Mouse (Mus musculus) neutrophil, adult 83 days (primary cell): ENCODE data around the gene Rhox3h. TPM values are rescaled to one million over a fixed set of nuclear protein-coding genes. Genes with fewer than 3 reads are reported as not detected.

Experiments
- total RNA-seq, 2 experiments: library from RNA; stranded (reverse); gene quantifications; one replicate each; pipeline ENCODE4 v1.2.4; 2023

Rhox3h gene
- not detected for total RNA-seq

DNA sequence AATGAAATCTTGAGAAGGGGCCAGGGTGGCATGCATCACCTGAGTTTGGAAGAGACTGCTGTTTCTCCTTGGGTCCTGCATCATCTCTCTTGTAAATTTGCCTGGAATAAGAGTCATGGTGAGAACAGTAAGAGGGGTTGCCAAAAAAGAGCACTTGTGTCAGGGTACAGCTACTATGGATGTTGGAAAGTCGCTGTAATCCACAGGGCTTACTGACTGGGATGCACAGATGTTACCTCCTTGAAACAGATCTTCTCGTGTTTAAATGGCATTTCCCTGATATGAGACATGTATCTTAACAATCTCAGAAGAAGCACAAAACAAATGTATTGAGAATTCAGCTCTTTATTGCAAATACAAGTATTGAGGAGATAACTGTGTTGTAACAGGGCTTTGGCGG, at the start of gene Rhox3h:
Gene Rhox3h, minus strand, starts transcription at position 101 of the 400 bp plus-strand sequence.

DNA sequence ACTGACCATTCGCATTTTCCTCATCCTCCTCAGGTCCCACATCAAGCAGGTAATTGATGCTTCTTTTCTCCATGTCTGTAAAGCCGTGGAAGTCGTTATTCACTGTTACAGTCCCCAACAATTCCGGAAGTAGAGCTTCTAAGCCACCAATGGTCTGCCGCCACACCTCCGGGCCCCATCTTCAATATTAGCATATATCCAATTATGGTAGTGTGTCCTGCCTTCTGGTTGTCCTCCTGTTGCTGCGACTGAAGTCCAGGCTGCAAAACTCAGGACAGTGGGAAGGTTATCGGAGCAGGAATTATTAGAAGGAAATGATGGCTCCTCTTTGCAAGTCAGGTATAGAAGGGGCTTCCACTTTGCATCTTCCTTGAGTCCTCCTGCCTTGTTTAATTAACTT, 4.6 kb upstream of the Rhox3h start, which contains the start of gene Rhox2h:
Gene Rhox2h, minus strand, starts transcription at position 101 of the 400 bp plus-strand sequence.

DNA sequence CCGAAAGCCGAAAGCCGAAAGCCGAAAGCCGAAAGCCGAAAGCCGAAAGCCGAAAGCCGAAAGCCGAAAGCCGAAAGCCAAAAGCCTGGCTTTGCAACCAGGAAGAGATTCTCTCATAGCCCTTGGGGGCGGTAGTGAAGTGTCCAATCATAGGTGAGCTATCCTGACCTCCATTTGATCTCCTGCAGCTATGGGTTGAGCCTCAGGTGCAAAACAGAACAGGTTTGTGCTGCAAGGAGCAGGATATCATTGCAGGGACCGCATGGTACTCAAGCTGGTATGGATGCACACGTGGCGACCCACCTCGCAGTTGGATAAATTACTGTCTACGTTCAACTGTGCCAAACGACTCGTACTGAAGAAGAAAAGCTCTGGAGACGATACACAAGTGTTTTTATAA, 17.3 kb downstream of the Rhox3h start, which contains the start of gene Rhox4g:
Gene Rhox4g, minus strand, starts transcription at position 101 of the 400 bp plus-strand sequence.

DNA sequence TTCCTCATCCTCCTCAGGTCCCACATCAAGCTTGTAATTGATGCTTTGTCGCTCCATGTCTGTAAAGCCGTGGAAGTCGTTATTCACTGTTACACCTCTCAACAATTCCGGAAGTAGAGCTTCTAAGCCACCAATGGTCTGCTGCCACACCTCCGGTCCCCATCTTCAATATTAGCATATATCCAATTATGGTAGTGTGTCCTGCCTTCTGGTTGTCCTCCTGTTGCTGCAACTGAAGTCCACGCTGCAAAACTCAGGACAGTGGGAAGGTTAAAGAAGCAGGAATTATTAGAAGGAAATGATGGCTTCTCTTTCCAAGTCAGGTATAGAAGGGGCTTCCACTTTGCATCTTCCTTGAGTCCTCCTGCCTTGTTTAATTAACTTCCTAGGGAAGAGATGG, 25.2 kb downstream of the Rhox3h start, which contains the start of gene Rhox2g:
Gene Rhox2g, minus strand, starts transcription at position 101 of the 400 bp plus-strand sequence.

DNA sequence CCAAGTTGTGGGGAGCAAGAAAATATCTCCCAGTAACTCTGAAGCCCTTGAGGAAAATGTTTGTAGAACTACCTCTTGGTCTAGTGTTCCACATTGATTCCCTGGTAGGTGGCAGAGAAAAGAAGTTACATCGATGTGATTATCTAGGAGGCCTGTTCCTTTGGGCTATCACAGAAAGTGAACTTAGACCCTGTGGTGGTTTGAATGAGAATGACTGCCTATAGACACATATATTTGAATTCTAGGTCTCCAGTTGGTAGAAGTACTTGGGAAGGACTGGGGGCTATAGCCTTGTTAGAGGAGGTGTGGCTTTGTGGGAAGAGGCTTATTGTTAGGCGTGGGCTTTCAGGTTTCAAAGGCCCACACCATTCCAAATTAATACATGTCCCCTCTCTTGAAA, 40.1 kb downstream of the Rhox3h start, which contains the start of gene Rhox3g:
Gene Rhox3g, minus strand, starts transcription at position 101 of the 400 bp plus-strand sequence.

Other genes with a start within 250 kb of the Rhox3h start
- gene Rhox4b, start 236.3 kb downstream of the Rhox3h start, total RNA-seq = not detected
- gene Rhox2c, start 215.1 kb downstream of the Rhox3h start, total RNA-seq = not detected
- not detected for gene Rhox3c, start 210.2 kb downstream of the Rhox3h start, total RNA-seq
- gene Rhox4c, start 188.4 kb downstream of the Rhox3h start, total RNA-seq = not detected
- not detected for gene Rhox2d, start 175.3 kb downstream of the Rhox3h start, total RNA-seq
- not detected for gene Rhox4d, start 154.4 kb downstream of the Rhox3h start, total RNA-seq
- gene Rhox2e, start 138.3 kb downstream of the Rhox3h start, total RNA-seq = not detected
- not detected for gene Rhox3e, start 126.7 kb downstream of the Rhox3h start, total RNA-seq
- gene Rhox4e, start 111.4 kb downstream of the Rhox3h start, total RNA-seq = not detected
- not detected for gene Rhox2f, start 97.4 kb downstream of the Rhox3h start, total RNA-seq
- not detected for gene Rhox3f, start 87.8 kb downstream of the Rhox3h start, total RNA-seq
- not detected for gene Rhox4f, start 61.1 kb downstream of the Rhox3h start, total RNA-seq
- gene Rhox3g, start 40.2 kb downstream of the Rhox3h start, total RNA-seq = not detected
- gene Rhox2g, start 25.3 kb downstream of the Rhox3h start, total RNA-seq = not detected
- not detected for gene Rhox4g, start 17.4 kb downstream of the Rhox3h start, total RNA-seq
- not detected for gene Rhox2h, start 4.5 kb upstream of the Rhox3h start, total RNA-seq
- not detected for gene Rhox5, start 136.1 kb upstream of the Rhox3h start, total RNA-seq
- not detected for gene Rhox6, start 158.1 kb upstream of the Rhox3h start, total RNA-seq
- not detected for gene Rhox7a, start 162.9 kb upstream of the Rhox3h start, total RNA-seq
- not detected for gene Rhox8, start 210.2 kb upstream of the Rhox3h start, total RNA-seq
- gene Rhox7b, start 228.5 kb upstream of the Rhox3h start, total RNA-seq = not detected
- gene Rhox9, start 233.0 kb upstream of the Rhox3h start, total RNA-seq = not detected